17 mouse cellular contexts compared by ENCODE assay signal in genomic region chr11:7502045-7502444, GRCm38 (mm10).
A peak's percentile ranks its signal among the peaks of the same experiment; 100 is the strongest.
DNase-seq lines count a peak whose midpoint lies in the region; ATAC-seq lines count a peak whose summit lies in the region.
"Had no signal": no experiment of that assay in that cellular context is flagged by ENCODE, and none has a peak within 500 bp of the region (broad histone marks: within the 10 kb centered on the region; RNA-seq: fewer than 3 reads in every experiment).

No protein-coding gene starts in this region.

- H3K27me3 ChIP-seq in forebrain, embryonic 15.5 days = no peaks in the 10 kb centered on the region
- H3K27me3 ChIP-seq in forebrain, embryonic 11.5 days (ENCODE audit: control insufficient read depth, insufficient read depth, low read length) = no peaks in the 10 kb centered on the region
- no peaks in the 10 kb centered on the region for H3K27me3 ChIP-seq in kidney, embryonic 16.5 days (ENCODE audit: insufficient read depth, low read length)
- H3K27me3 ChIP-seq in forebrain, embryonic 16.5 days (replicated peaks; ENCODE audit: control insufficient read depth, insufficient read depth, low read length) = no peaks in the 10 kb centered on the region
- H3K27me3 ChIP-seq: heart, embryonic 12.5 days; liver, embryonic 13.5 days; lung, embryonic 15.5 days; midbrain, embryonic 13.5 days had no signal

- DNase-seq in forebrain, embryonic 11.5 days (ENCODE audit: low spot score) = no peak
- no peak for DNase-seq in kidney, postnatal 36 days
- DNase-seq in 3T3-L1 (ENCODE audit: low read depth, low spot score) = peak; percentile 5
- no peak for DNase-seq in urinary bladder, adult 2 months (ENCODE audit: low spot score)
- DNase-seq: adrenal gland, postnatal 25 days; heart, postnatal 36 days; liver, embryonic 13.5 days; thymus, postnatal 4 days had no signal

- H3K4me1 ChIP-seq in forebrain, embryonic 15.5 days = no peaks in the 10 kb centered on the region
- no peaks in the 10 kb centered on the region for H3K4me1 ChIP-seq in forebrain, embryonic 11.5 days (replicated peaks; ENCODE audit: control insufficient read depth, insufficient read depth, low read length)
- peaks cover 8% of the 10 kb centered on the region for H3K4me1 ChIP-seq in kidney, embryonic 16.5 days (ENCODE audit: insufficient read depth, low read length)
- H3K4me1 ChIP-seq in forebrain, embryonic 16.5 days (replicated peaks; ENCODE audit: control insufficient read depth, insufficient read depth, low read length) = 0 out of 2 replicates have a peak, but pooled peaks cover 2% of the 10 kb centered on the region
- H3K4me1 ChIP-seq: heart, embryonic 12.5 days; liver, embryonic 13.5 days; midbrain, embryonic 13.5 days had no signal

- H3K9me3 ChIP-seq in forebrain, embryonic 15.5 days = no peaks in the 10 kb centered on the region
- no peaks in the 10 kb centered on the region for H3K9me3 ChIP-seq in forebrain, embryonic 11.5 days (ENCODE audit: control insufficient read depth, low read length)
- no peaks in the 10 kb centered on the region for H3K9me3 ChIP-seq in kidney, embryonic 16.5 days (ENCODE audit: low read length)
- H3K9me3 ChIP-seq in forebrain, embryonic 16.5 days (ENCODE audit: control insufficient read depth, low read length) = no peaks in the 10 kb centered on the region
- H3K9me3 ChIP-seq: embryonic facial prominence, embryonic 10.5 days; heart, embryonic 12.5 days; liver, embryonic 13.5 days; lung, embryonic 15.5 days; midbrain, embryonic 13.5 days had no signal

- H3K4me2 ChIP-seq in forebrain, embryonic 15.5 days (replicated peaks) = no peak overlapping the region
- no peak overlapping the region for H3K4me2 ChIP-seq in forebrain, embryonic 11.5 days (ENCODE audit: low read depth, low read length, severe bottlenecking)
- H3K4me2 ChIP-seq in kidney, embryonic 16.5 days (replicated peaks; ENCODE audit: low read depth, low read length) = no peak overlapping the region
- H3K4me2 ChIP-seq in forebrain, embryonic 16.5 days (ENCODE audit: low read length) = no peak overlapping the region
- H3K4me2 ChIP-seq: heart, embryonic 12.5 days; liver, embryonic 13.5 days; lung, embryonic 15.5 days; midbrain, embryonic 13.5 days had no signal

- no peaks in the 10 kb centered on the region for H3K36me3 ChIP-seq in forebrain, embryonic 15.5 days
- H3K36me3 ChIP-seq in forebrain, embryonic 11.5 days (ENCODE audit: control insufficient read depth, insufficient read depth, low read length) = no peaks in the 10 kb centered on the region
- no peaks in the 10 kb centered on the region for H3K36me3 ChIP-seq in kidney, embryonic 16.5 days (ENCODE audit: insufficient read depth, low read length)
- H3K36me3 ChIP-seq in forebrain, embryonic 16.5 days (ENCODE audit: control insufficient read depth, insufficient read depth) = no peaks in the 10 kb centered on the region
- H3K36me3 ChIP-seq: embryonic facial prominence, embryonic 10.5 days; heart, embryonic 12.5 days; liver, embryonic 13.5 days; lung, embryonic 15.5 days; midbrain, embryonic 13.5 days had no signal

- peak; percentile 69; the same call in 1 of the 2 replicates for ATAC-seq in forebrain, embryonic 15.5 days (replicated peaks)
- ATAC-seq in forebrain, embryonic 11.5 days (replicated peaks; ENCODE audit: low FRiP score) = no peak; the same call in 1 of the 2 replicates
- ATAC-seq in kidney, embryonic 16.5 days (ENCODE audit: low FRiP score, low TSS enrichment) = peak; percentile 88
- peak; percentile 58; the same call in 1 of the 2 replicates for ATAC-seq in forebrain, embryonic 16.5 days
- ATAC-seq: intestine, embryonic 16.5 days; midbrain, embryonic 13.5 days had no signal

- no peak overlapping the region for H3K4me3 ChIP-seq in forebrain, embryonic 15.5 days
- H3K4me3 ChIP-seq in forebrain, embryonic 11.5 days (ENCODE audit: low read depth, low read length) = no peak overlapping the region
- no peak overlapping the region for H3K4me3 ChIP-seq in kidney, embryonic 16.5 days (ENCODE audit: low read length)
- H3K4me3 ChIP-seq in forebrain, embryonic 16.5 days (replicated peaks; ENCODE audit: low read length) = no peak overlapping the region
- H3K4me3 ChIP-seq: embryonic facial prominence, embryonic 10.5 days; heart, embryonic 12.5 days; liver, embryonic 13.5 days; lung, embryonic 15.5 days; midbrain, embryonic 13.5 days had no signal

- no peak overlapping the region for H3K27ac ChIP-seq in forebrain, embryonic 15.5 days (replicated peaks)
- no peak overlapping the region for H3K27ac ChIP-seq in forebrain, embryonic 11.5 days (ENCODE audit: low read depth, low read length)
- peak overlapping the region; percentile 40; the same call in 1 of the 2 replicates for H3K27ac ChIP-seq in kidney, embryonic 16.5 days (ENCODE audit: low read length)
- H3K27ac ChIP-seq in forebrain, embryonic 16.5 days (ENCODE audit: low read length) = no peak overlapping the region
- H3K27ac ChIP-seq: embryonic facial prominence, embryonic 10.5 days; liver, embryonic 13.5 days; lung, embryonic 15.5 days; macrophage; midbrain, embryonic 13.5 days had no signal

- H3K9ac ChIP-seq in forebrain, embryonic 15.5 days (replicated peaks) = no peak overlapping the region
- no peak overlapping the region for H3K9ac ChIP-seq in forebrain, embryonic 11.5 days (ENCODE audit: low read length)
- H3K9ac ChIP-seq in kidney, embryonic 16.5 days (replicated peaks; ENCODE audit: low read length) = no peak overlapping the region
- H3K9ac ChIP-seq in forebrain, embryonic 16.5 days (replicated peaks; ENCODE audit: low read depth, low read length) = no peak overlapping the region
- H3K9ac ChIP-seq: heart, embryonic 12.5 days; liver, embryonic 13.5 days; lung, embryonic 15.5 days; midbrain, embryonic 13.5 days had no signal

- 60% methylated on average over 2 of the region's 2 CpGs for WGBS in forebrain, embryonic 15.5 days
- 71% methylated on average over 2 of the region's 2 CpGs for WGBS in forebrain, embryonic 11.5 days
- WGBS in kidney, embryonic 16.5 days = 37% methylated on average over 2 of the region's 2 CpGs
- WGBS in forebrain, embryonic 16.5 days = 58% methylated on average over 2 of the region's 2 CpGs
